9 mouse cellular contexts compared by ENCODE assay signal in the genomic region with DNA sequence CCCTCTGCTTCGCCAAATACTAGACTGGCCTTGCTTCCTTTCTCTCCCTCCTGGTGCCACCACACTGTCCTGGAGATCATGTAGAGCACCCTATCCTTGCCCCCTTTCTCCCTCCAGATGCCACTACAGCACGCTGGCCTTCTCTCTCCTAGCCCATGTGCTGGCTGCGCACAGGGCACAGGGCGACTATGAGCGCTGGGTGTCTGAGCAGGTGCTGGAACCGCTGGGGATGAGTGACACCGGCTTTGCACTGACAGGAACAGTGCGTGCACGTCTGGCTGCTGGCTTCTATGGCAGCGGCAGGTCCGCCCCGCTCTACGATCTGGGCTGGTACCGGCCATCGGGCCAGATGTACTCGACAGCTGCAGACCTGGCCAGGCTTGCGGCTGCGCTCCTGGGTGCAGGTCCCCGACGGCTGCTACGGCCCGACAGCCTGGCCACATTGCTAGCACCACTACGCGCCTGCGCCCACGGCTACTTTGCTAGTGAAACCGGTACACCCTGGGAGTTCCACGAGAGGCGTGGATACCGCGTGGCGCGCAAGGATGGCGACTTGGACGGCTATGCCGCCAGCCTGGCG. TPM values are rescaled to one million over a fixed set of nuclear protein-coding genes. Genes with fewer than 3 reads are reported as not detected.
A peak's percentile ranks its signal among the peaks of the same experiment; 100 is the strongest.
DNase-seq lines count a peak whose midpoint lies in the region; ATAC-seq and TF ChIP-seq lines count a peak whose summit lies in the region.
"Had no signal": no experiment of that assay in that cellular context is flagged by ENCODE, and none has a peak within 500 bp of the region (broad histone marks: within the 10 kb centered on the region; RNA-seq: fewer than 3 reads in every experiment).

No protein-coding gene starts in this region.

- H3K36me3 ChIP-seq in forebrain, embryonic 10.5 days (replicated peaks), result no peaks in the 10 kb centered on the region
- no peaks in the 10 kb centered on the region for H3K36me3 ChIP-seq in limb, embryonic 12.5 days

- TF ChIP-seq CTCF in layer of hippocampus, adult 2 months (conservative IDR thresholded peaks at IDR 0.05), result no peak
- no peak for TF ChIP-seq CTCF in olfactory bulb, adult 2 months (IDR thresholded peaks at IDR 0.05; ENCODE audit: insufficient read depth, low read depth, low read length)

- WGBS in forebrain, embryonic 10.5 days, result 18% methylated on average over 37 of the region's 37 CpGs
- 17% methylated on average over 37 of the region's 37 CpGs for WGBS in limb, embryonic 12.5 days
- WGBS in olfactory bulb, adult 2 months, result 15% methylated on average over 37 of the region's 37 CpGs

- peak overlapping the region; percentile 90 for H3K4me2 ChIP-seq in limb, embryonic 12.5 days

- no peak for DNase-seq in layer of hippocampus, adult 2 months (ENCODE audit: low spot score in 2 of 2)
- DNase-seq in layer of hippocampus, adult 9-11 months, result no peak
- DNase-seq in forebrain, embryonic 10.5 days (ENCODE audit: extremely low spot score, low spot score), result no peak
- no peak for DNase-seq in adrenal gland, postnatal 14 days
- no peak for DNase-seq in layer of hippocampus, adult 18-20 months (ENCODE audit: low spot score in 2 of 2)
- DNase-seq in lung, postnatal 36 days, result no peak

- peaks cover 57% of the 10 kb centered on the region for H3K27me3 ChIP-seq in forebrain, embryonic 10.5 days (ENCODE audit: poor library complexity, severe bottlenecking)
- peaks cover 60% of the 10 kb centered on the region for H3K27me3 ChIP-seq in limb, embryonic 12.5 days

- H3K9ac ChIP-seq in limb, embryonic 12.5 days (replicated peaks), result peak overlapping the region; percentile 62

- TF ChIP-seq POLR2A in olfactory bulb, adult 2 months (IDR thresholded peaks at IDR 0.05; ENCODE audit: insufficient read depth, low read depth, low read length), result no peak

- ATAC-seq in limb, embryonic 12.5 days (ENCODE audit: insufficient number of reproducible peaks, insufficient read depth, low FRiP score, low TSS enrichment, low read depth), result peak; percentile 42; the same call in 1 of the 2 replicates

- peak overlapping the region; percentile 60 for H3K4me3 ChIP-seq in layer of hippocampus, adult 2 months
- H3K4me3 ChIP-seq in forebrain, embryonic 10.5 days, result peak overlapping the region; percentile 58
- H3K4me3 ChIP-seq in limb, embryonic 12.5 days (replicated peaks), result peak overlapping the region; percentile 60
- H3K4me3 ChIP-seq in olfactory bulb, adult 2 months (ENCODE audit: insufficient read depth, low read depth, low read length), result peak overlapping the region; percentile 53

- peaks cover 27% of the 10 kb centered on the region for H3K4me1 ChIP-seq in forebrain, embryonic 10.5 days
- H3K4me1 ChIP-seq in limb, embryonic 12.5 days (replicated peaks), result peaks cover 14% of the 10 kb centered on the region
- H3K4me1 ChIP-seq in olfactory bulb, adult 2 months (ENCODE audit: control insufficient read depth, insufficient read depth, low read length), result peaks cover 11% of the 10 kb centered on the region

- H3K9me3 ChIP-seq in forebrain, embryonic 10.5 days, result no peaks in the 10 kb centered on the region
- H3K9me3 ChIP-seq in limb, embryonic 12.5 days, result peaks cover 6% of the 10 kb centered on the region; the same call in 1 of the 2 replicates

- H3K27ac ChIP-seq in layer of hippocampus, adult 2 months, result peak overlapping the region; percentile 85
- peak overlapping the region; percentile 82 for H3K27ac ChIP-seq in forebrain, embryonic 10.5 days
- H3K27ac ChIP-seq in limb, embryonic 12.5 days, result no peak overlapping the region
- H3K27ac ChIP-seq in olfactory bulb, adult 2 months (ENCODE audit: insufficient read depth, low read depth, low read length), result no peak overlapping the region
- H3K27ac ChIP-seq: macrophage had no signal

RNA-seq across cellular contexts. Expression of a gene that starts 14.7 kb away (rescaled TPM):
- total RNA-seq in layer of hippocampus, adult 2 months (2021), result under 1 TPM; 0.15 to 0.20 TPM
- polyA plus RNA-seq in forebrain, embryonic 10.5 days (2016; fragmentation: Nextera tagmentation; extraction: Ambion mirVana), result not detected in 2 replicates
- not detected in 2 replicates for polyA plus RNA-seq in limb, embryonic 12.5 days (2016; fragmentation: Nextera tagmentation; extraction: Ambion mirVana)
- not detected in 2 replicates for polyA plus RNA-seq in olfactory bulb, adult 2 months (2012; ENCODE audit: insufficient read depth, insufficient read length, low replicate concordance, missing spikeins)
- total RNA-seq in adrenal gland, postnatal 14 days (2021), result not detected in 2 replicates
- total RNA-seq in layer of hippocampus, adult 18-20 months (2021), result not detected
- polyA plus RNA-seq: macrophage had no signal

RNA-seq across cellular contexts. Expression of a gene that starts 26.8 kb away (rescaled TPM):
- total RNA-seq in layer of hippocampus, adult 2 months (2021), result not detected
- not detected in 2 replicates for polyA plus RNA-seq in forebrain, embryonic 10.5 days (2016; fragmentation: Nextera tagmentation; extraction: Ambion mirVana)
- polyA plus RNA-seq in limb, embryonic 12.5 days (2016; fragmentation: Nextera tagmentation; extraction: Ambion mirVana), result not detected in 2 replicates
- not detected in 2 replicates for polyA plus RNA-seq in olfactory bulb, adult 2 months (2012; ENCODE audit: insufficient read depth, insufficient read length, low replicate concordance, missing spikeins)
- not detected in 2 replicates for total RNA-seq in adrenal gland, postnatal 14 days (2021)
- total RNA-seq in layer of hippocampus, adult 18-20 months (2021), result not detected
- polyA plus RNA-seq: macrophage had no signal

RNA-seq across cellular contexts. Expression of a gene that starts 34.5 kb away (rescaled TPM):
- total RNA-seq in layer of hippocampus, adult 2 months (2021), result 10 to 100 TPM; 89.0 to 91.6 TPM
- polyA plus RNA-seq in forebrain, embryonic 10.5 days (2016; fragmentation: Nextera tagmentation; extraction: Ambion mirVana), result 50.0 and 52.2 TPM in 2 replicates
- 78.4 and 79.7 TPM in 2 replicates for polyA plus RNA-seq in limb, embryonic 12.5 days (2016; fragmentation: Nextera tagmentation; extraction: Ambion mirVana)
- polyA plus RNA-seq in olfactory bulb, adult 2 months (2012; ENCODE audit: insufficient read depth, insufficient read length, low replicate concordance, missing spikeins), result not detected in 2 replicates
- total RNA-seq in adrenal gland, postnatal 14 days (2021), result 40.7 and 47.9 TPM in 2 replicates
- 10 to 100 TPM; 80.1 to 83.4 TPM for total RNA-seq in layer of hippocampus, adult 18-20 months (2021)

Comparison
In these comparisons a context has a peak if more than half of its experiments do, and no peak if none do; other contexts are left out.
1. H3K27ac ChIP-seq: peak in layer of hippocampus, adult 2 months (single experiment) and forebrain, embryonic 10.5 days (single experiment); none in limb, embryonic 12.5 days (single experiment) and olfactory bulb, adult 2 months (single experiment).
2. Peak in every context shown above with its lines, with median percentiles within 50 percentile points of each other: H3K4me3 ChIP-seq.